Mouse (Mus musculus): ENCODE data around the gene Plxnd1.

Gene Plxnd1

DNA sequence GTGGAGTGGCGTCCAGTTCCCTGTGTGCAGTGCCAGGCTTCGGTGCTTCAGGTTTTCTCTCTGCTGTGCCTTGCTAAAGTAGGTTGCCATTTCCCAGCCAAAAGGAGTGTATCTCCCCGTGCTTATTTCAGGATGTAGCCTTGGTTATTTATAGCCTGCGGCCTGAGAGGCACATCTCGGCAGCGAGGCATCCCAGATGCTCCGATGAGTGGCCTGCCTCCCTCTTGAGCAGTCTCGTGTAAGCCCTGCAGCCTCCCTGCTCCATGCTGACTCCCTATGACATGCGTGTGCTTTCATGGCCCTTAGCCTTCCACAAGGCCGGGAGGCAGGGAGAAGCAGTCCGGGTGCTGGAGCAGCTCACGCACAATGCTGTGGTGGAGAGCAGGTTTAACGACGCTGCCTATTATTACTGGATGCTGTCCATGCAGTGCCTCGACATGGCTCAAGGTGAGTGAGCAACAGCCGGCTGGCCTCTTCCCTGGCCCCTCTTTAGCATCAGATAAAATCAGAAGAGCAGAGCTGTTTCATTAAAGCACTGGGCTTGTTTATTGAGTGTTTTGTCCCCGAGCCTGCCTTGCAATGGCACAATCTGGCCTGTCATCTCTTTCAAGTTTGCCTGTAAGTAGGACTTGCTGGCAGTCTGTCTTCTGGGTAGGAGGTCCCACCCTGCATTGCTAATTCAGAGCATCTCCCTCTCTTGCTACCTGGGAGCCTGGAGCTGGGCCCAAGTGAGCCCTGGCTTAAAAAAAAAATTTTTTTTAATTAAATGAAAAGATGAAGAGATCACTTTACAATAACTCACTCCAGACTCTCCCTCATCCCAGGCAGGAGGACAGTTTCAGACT is 79.0 kb downstream of the Plxnd1 start:
- no peak for DNase-seq (ENCODE audit: low read depth)

DNA sequence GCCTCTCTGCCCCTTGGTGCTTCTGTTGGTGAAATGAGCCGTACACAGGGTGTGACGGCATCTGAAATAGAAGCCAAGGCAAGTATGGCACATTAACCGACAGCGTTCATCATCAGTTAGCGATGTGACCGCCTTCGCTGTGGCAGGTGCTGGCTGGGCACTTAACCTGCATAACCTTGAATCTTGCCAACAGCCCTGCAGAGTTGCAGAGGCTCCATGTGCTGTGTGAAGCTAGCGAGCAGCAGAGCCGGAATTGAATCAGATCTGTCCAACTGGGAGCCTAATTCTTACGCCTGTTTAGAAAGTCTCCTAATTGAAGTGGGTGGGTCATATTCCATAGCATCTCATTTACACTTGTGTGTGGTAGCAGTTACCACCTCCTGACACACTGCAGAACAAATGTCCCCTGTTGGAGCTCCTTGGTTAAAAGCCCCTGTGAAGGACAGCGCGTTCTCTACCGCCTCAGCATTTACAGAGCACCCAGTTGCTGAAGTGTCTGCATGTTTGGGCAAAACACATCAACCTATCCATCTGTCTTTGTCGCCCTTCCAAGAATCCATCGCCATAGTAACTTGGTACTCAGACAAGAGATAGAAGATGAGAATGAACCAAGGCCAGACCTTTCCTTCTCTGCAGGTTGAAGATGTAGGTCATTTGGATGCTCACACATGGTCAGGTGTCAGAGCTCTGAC is 80.1 kb downstream of the Plxnd1 start:
- no peak for DNase-seq (ENCODE audit: low read depth)

- DNase-seq (ENCODE audit: low read depth): no peak
Observed at GRCm38 (mm10) chr6:115913482-115913881, 81.3 kb downstream of the Plxnd1 start.

GRCm38 (mm10) chr6:115911763-115912162 is 83.0 kb downstream of the Plxnd1 start:
- no peak for DNase-seq (ENCODE audit: low read depth)

DNA sequence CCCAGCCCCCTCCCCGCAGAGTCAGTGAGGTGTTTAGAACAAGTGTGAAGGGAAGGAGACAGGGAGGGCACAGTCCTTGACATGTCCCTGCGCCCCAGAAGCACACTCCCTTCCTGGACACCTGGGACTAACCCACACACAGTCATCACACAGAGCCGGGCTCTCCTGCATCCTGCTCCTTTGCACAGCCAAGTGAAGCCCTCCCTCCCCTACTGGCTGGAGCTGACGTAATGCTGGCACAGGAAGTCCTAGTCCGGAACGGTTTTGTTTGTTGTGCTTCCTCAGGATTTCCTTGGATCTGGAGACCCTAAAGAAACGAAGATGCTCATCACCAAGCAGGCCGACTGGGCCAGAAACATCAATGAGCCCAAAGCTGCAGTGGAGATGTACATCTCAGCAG is 84.9 kb downstream of the Plxnd1 start:
- no peak for DNase-seq (ENCODE audit: low read depth)

DNA sequence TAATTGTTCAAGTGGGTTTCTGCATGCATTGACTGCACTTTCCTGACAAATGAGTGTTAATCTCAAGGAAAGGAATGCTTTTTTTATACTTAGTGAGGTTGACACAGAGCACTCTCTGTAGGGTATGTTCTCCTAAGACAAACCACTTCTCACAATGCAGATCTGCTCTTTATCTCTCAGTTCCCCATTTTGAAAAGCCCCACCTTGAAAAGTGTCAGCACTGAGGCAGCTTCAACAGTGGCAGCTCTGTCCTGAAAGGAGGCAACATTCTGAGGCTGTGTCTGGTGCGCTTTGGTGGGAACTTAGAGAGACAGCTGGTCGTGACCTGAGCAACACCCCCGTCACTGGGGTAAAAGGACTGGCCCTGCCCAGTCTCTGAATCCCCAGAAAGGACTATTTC is 85.8 kb downstream of the Plxnd1 start:
- no peak for DNase-seq (ENCODE audit: low read depth)

DNA sequence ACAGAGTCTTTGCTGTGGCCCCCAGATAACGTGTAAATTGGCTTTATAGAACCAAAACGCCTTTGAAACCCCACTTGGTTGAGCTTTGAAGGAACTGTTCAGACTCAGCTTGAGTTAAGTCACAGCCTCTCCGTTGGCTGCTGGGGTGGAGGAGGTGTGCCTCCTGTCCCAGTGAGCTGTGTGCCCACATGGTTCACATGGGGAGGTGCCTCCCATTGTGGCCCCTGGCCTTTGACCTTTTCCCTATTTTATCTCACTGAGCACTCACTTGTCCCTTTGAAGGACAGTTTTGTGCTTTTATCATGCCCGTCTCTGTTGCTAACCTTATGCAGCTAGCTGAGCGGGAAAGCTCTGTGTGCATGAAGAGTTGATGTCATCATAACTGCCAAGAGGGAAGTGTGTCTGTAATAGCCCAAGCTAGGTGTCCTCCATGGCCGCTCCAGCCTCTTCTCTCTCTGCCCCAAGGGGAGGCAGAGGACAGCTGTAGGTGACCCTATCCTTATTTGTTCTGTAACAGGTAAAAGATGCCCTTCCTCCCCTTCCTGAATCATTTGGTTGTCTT is 86.3 kb downstream of the Plxnd1 start:
- no peak for DNase-seq (ENCODE audit: low read depth)

DNA sequence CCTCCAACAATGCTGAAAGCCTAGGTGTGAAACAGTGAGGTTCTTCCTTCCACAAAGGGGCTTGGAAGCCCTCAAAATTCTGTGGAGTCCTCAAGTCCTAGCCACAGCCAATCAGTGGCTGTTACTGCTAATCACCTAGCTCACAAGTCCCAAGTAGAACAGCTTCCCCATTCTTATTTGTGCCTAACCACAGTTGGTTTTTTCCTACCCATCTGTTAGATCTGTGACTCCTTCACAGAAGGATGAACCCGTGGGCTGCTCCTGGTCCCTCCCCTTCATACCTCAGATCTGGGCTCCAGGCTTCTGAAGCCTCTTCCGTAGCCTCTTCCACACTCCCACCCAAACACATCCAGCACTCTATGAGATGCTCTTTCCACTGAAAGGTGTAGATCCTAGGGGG is 87.9 kb downstream of the Plxnd1 start:
- DNase-seq (ENCODE audit: low read depth): no peak

GRCm38 (mm10) chr6:115906455-115906854 is 88.3 kb downstream of the Plxnd1 start:
- DNase-seq (ENCODE audit: low read depth): no peak

DNA sequence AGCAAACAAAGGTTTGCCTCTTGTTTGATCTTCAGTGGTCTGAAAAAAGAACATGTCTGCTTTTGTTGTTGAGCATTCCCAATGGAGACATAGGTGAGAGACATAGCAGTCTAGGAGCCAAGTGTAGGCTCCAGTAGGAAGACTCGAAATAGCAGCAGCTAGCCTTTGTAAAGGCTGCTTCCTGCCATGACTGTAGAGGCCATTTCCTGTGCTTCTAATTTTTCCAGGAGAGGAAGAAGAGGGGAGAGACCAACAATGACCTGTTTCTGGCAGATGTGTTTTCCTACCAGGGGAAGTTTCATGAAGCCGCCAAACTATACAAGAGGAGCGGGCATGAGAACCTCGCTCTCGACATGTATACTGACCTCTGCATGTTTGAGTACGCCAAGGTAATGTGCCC is 89.2 kb downstream of the Plxnd1 start:
- DNase-seq (ENCODE audit: low read depth): no peak

Data from naive thymus-derived CD4-positive, alpha-beta T cell, adult 2 months (primary cell).